Comparison of ENCODE assay signal across 14 mouse cellular contexts in genomic region chr17:64214599-64214998, GRCm38 (mm10).
DNase-seq lines count a peak whose midpoint lies in the region; ATAC-seq and TF ChIP-seq lines count a peak whose summit lies in the region.
"Had no signal": no experiment of that assay in that cellular context is flagged by ENCODE, and none has a peak within 500 bp of the region (broad histone marks: within the 10 kb centered on the region; RNA-seq: fewer than 3 reads in every experiment).

No protein-coding gene starts in this region.

- H3K4me2 ChIP-seq in intestine, postnatal 0 days (replicated peaks; ENCODE audit: low read depth) = no peak overlapping the region

- H3K9ac ChIP-seq in intestine, postnatal 0 days (ENCODE audit: low read depth, low read length) = no peak overlapping the region
- H3K9ac ChIP-seq: liver, embryonic 14.5 days had no signal

- H3K4me1 ChIP-seq in lung, adult 2 months (ENCODE audit: control insufficient read depth, insufficient read depth, low read length) = no peaks in the 10 kb centered on the region
- no peaks in the 10 kb centered on the region for H3K4me1 ChIP-seq in intestine, postnatal 0 days (replicated peaks; ENCODE audit: control insufficient read depth, insufficient read depth, low read length)

- no peak for ATAC-seq in intestine, postnatal 0 days

- H3K4me3 ChIP-seq in lung, adult 2 months (replicated peaks; ENCODE audit: extremely low read depth, low read depth, low read length) = no peak overlapping the region
- no peak overlapping the region for H3K4me3 ChIP-seq in intestine, postnatal 0 days (ENCODE audit: low read depth, low read length)
- H3K4me3 ChIP-seq: myocyte had no signal

- intact Hi-C loops in heart, postnatal 14 days (cut with DNase I) = no loop called here

- no peak overlapping the region for H3K27ac ChIP-seq in intestine, postnatal 0 days (ENCODE audit: low read depth, low read length)
- H3K27ac ChIP-seq: liver, embryonic 14.5 days had no signal

- no peak for TF ChIP-seq POLR2A in lung, adult 2 months (IDR thresholded peaks at IDR 0.05; ENCODE audit: borderline replicate concordance, extremely low read depth, low read depth, low read length)

- H3K9me3 ChIP-seq in intestine, postnatal 0 days (ENCODE audit: control insufficient read depth) = no peaks in the 10 kb centered on the region

- no peak for TF ChIP-seq CTCF in lung, adult 2 months (IDR thresholded peaks at IDR 0.05; ENCODE audit: insufficient read depth, low read length)
- no peak for TF ChIP-seq CTCF in intestine, postnatal 0 days (IDR thresholded peaks at IDR 0.05; ENCODE audit: low read depth)

- H3K27me3 ChIP-seq in intestine, postnatal 0 days (replicated peaks; ENCODE audit: control insufficient read depth, insufficient read depth, low read length) = no peaks in the 10 kb centered on the region

- H3K36me3 ChIP-seq in intestine, postnatal 0 days (ENCODE audit: control insufficient read depth, insufficient read depth) = no peaks in the 10 kb centered on the region

- WGBS in lung, adult 2 months = 37% methylated on average over 7 of the region's 7 CpGs
- WGBS in intestine, postnatal 0 days = 33% methylated on average over 7 of the region's 7 CpGs

- DNase-seq in lung, adult 18-20 months = peak; percentile 13 to 33
- no peak for DNase-seq in lung, adult 2 months
- DNase-seq in heart, adult 11 months = peak; percentile 96
- DNase-seq in heart, postnatal 14 days = peak; percentile 23 to 61
- DNase-seq in retina, postnatal 1 day = peak; percentile 35
- no peak for DNase-seq in urinary bladder, postnatal 10 days (ENCODE audit: low spot score)
- DNase-seq: adrenal gland, adult 2 months; cerebellum, postnatal 14 days; layer of hippocampus, adult 9-11 months; right cerebral cortex, postnatal 4 days; thymus, postnatal 4 days had no signal

Comparison
In these comparisons a context has a peak if more than half of its experiments do, and no peak if none do; other contexts are left out.
1. DNase-seq: peak in lung, adult 18-20 months (2 of 2), heart, adult 11 months (single experiment), heart, postnatal 14 days (2 of 2) and retina, postnatal 1 day (single experiment); none in lung, adult 2 months (single experiment) and urinary bladder, postnatal 10 days (single experiment).